Mouse (Mus musculus) G1E (cell line): ENCODE data around the gene Zfp619.

Experiments used
- CTCF ChIP-seq: IDR thresholded peaks from 2 replicates; pipeline ENCODE4 v1.5.1; 2012; ENCODE audit warnings: low read depth, low read length, inconsistent platforms, mixed read lengths
- GATA2 ChIP-seq: IDR thresholded peaks from 2 replicates; pipeline ENCODE4 v1.6.1; 2012; ENCODE audit warnings: low read depth, low read length, inconsistent platforms, borderline replicate concordance

- TF ChIP-seq CTCF (no peak), GATA2 (no peak)
These were observed 26.9 kb downstream of the Zfp619 start for GRCm38 (mm10) chr7:39544242-39545111.
